Mouse (Mus musculus): ENCODE results near the gene Hyal1. TPM values are rescaled to one million over a fixed set of nuclear protein-coding genes. Genes with fewer than 3 reads are reported as not detected.
A peak's percentile ranks its signal among the peaks of the same experiment; 100 is the strongest.

The Hyal1 gene
- total and polyA plus RNA-seq, 3 experiments, result 2.2 to 7.3 (median 2.3) TPM

DNA sequence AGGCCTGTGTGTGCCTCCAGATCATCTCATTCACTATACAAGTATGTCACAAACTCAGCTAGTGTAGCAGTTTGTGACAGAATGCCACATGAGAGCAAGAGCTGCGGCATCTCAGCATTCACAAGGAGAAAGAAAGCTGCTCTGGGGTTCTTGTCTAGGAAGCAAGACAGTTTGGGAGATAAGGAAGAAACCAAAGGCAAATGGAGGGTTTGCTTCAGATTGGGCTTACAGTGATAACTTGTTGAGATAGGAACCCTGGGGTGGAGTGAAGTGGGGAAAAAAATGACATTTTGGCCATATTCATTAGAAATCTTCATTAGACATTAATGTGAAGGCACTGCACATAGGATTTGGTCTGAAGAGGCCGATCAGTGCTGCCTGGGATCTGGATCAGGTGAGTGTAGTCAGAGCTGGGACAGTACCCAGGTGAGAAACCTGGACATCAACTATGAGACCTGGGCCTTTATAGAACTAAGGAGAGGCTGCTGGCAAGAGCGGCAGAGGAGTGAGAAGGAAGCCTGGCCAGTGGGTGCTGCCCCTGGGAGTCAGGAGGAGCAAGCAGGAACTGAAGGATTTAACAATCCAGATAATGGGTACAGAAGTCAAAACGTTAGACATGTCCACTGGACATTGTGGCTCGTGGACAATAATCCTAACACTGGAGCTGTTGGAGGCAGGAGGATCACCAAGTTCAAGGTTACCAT is 23.9 kb upstream of the Hyal1 start:
- no peaks in the 10 kb centered on the region for H3K9me3 ChIP-seq (replicated peaks)
- H3K4me1 ChIP-seq (ENCODE audit: insufficient read depth, low read depth, low read length), result peaks cover 69% of the 10 kb centered on the region
- peaks cover 30% of the 10 kb centered on the region for H3K36me3 ChIP-seq (replicated peaks)
- peak overlapping the region; percentile 82; the same call in 1 of the 2 replicates for H3K4me3 ChIP-seq (ENCODE audit: low read depth, low read length)
- ATAC-seq (ENCODE audit: extremely low read depth, insufficient number of reproducible peaks, low FRiP score, poor library complexity, severe bottlenecking) (no peak), DNase-seq (ENCODE audit: low spot score) (no peak)
- peaks cover 5% of the 10 kb centered on the region; the same call in 1 of the 2 replicates for H3K27me3 ChIP-seq (ENCODE audit: insufficient read depth, low read length)
- TF ChIP-seq POLR2AphosphoS5 (IDR thresholded peaks at IDR 0.05; ENCODE audit: insufficient replicate concordance, low read depth, low read length) (no peak), TAL1 (conservative IDR thresholded peaks at IDR 0.05; ENCODE audit: low read depth, low read length) (no peak), GATA2 (IDR thresholded peaks at IDR 0.05; ENCODE audit: borderline replicate concordance, low read depth, low read length) (no peak), GATA1 (IDR thresholded peaks at IDR 0.05; ENCODE audit: borderline replicate concordance, low read length) (no peak), CTCF (IDR thresholded peaks at IDR 0.05; ENCODE audit: low read depth, low read length) (no peak)

DNA sequence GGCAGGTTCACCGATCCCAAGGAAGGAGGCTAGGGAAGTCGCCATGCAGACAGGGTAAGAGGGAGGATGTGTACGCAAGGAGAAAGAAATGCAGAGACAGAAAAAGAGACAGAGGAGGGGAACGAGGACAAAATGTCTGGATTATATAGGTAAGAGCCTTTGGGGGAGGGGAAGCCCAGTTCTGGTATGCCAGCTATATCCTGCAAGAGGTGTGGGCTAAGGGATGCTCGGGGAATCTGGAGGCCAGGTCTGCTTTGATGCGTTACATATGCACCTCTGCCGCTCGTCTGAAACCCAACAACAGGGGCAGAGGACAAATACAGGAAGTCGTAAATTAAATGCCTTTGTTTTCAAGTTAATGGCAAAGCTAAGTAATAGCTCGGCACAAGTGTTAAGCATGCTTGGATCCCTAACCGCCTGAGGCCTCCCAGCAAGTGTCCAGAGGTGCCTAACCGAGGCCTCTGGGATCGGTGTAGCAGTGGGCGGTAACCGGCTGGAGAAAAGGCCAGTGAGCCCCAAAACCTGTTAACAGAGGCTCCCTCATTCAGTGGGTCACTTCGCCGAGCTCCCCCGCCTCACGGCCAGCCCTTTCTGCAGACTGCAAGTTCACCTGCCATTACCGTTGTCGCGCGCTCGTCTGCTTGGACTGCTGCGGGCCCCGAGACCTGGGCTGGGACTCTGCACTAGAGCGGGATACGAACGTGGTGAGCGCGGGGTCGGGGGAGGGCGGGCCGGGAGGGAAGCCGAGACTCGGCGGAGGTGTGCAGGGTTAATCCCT is 23.0 kb upstream of the Hyal1 start:
- Histone ChIP-seq H3K4me1 (ENCODE audit: insufficient read depth, low read depth, low read length) (peaks cover 62% of the 10 kb centered on the region), H3K27me3 (ENCODE audit: insufficient read depth, low read length) (peaks cover 5% of the 10 kb centered on the region; the same call in 1 of the 2 replicates), H3K36me3 (replicated peaks) (peaks cover 39% of the 10 kb centered on the region), H3K9me3 (replicated peaks) (no peaks in the 10 kb centered on the region), H3K4me3 (ENCODE audit: low read depth, low read length) (peak overlapping the region; percentile 82)
- DNase-seq (ENCODE audit: low spot score), result no peak
- no peak for TF ChIP-seq GATA1 (IDR thresholded peaks at IDR 0.05; ENCODE audit: borderline replicate concordance, low read length)
- TF ChIP-seq POLR2AphosphoS5 (IDR thresholded peaks at IDR 0.05; ENCODE audit: insufficient replicate concordance, low read depth, low read length), result no peak
- TF ChIP-seq TAL1 (conservative IDR thresholded peaks at IDR 0.05; ENCODE audit: low read depth, low read length), result no peak
- TF ChIP-seq GATA2 (IDR thresholded peaks at IDR 0.05; ENCODE audit: borderline replicate concordance, low read depth, low read length), result no peak
- no peak for TF ChIP-seq CTCF (IDR thresholded peaks at IDR 0.05; ENCODE audit: low read depth, low read length)
- ATAC-seq (ENCODE audit: extremely low read depth, insufficient number of reproducible peaks, low FRiP score, poor library complexity, severe bottlenecking), result no peak

DNA sequence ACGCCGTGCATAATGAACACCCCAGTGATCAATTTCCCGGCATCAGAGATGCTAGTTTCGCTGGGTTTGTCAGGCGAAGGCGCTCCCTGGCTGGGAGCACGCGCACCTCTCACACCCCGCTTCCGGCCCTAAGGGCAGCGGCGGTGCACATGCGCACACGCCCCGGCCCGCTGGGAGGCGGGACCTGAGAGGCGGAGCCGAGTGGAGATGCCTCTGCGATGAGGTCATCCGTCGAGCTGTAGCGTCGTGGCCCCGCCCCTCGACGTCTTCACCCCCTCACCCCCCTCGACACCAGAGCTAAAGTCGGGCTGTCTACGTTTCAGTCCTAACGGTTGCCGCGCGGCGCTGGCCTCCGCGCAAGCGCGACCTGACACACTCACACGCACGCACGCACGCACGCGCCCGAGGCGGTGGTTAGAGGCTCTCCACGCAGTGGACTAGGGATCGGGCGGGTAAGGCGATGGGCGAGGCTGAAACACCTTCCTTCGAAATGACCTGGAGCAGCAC is 22.4 kb upstream of the Hyal1 start:
- DNase-seq (ENCODE audit: low spot score) (peak; percentile 98), ATAC-seq (ENCODE audit: extremely low read depth, insufficient number of reproducible peaks, low FRiP score, poor library complexity, severe bottlenecking) (peak; percentile 94)
- Histone ChIP-seq H3K4me1 (ENCODE audit: insufficient read depth, low read depth, low read length) (peaks cover 61% of the 10 kb centered on the region), H3K9me3 (replicated peaks) (no peaks in the 10 kb centered on the region), H3K4me3 (ENCODE audit: low read depth, low read length) (peak overlapping the region; percentile 82), H3K27me3 (ENCODE audit: insufficient read depth, low read length) (peaks cover 5% of the 10 kb centered on the region; the same call in 1 of the 2 replicates), H3K36me3 (replicated peaks) (peaks cover 45% of the 10 kb centered on the region)
- no peak for TF ChIP-seq GATA1 (IDR thresholded peaks at IDR 0.05; ENCODE audit: borderline replicate concordance, low read length)
- TF ChIP-seq POLR2AphosphoS5 (IDR thresholded peaks at IDR 0.05; ENCODE audit: insufficient replicate concordance, low read depth, low read length), result no peak
- no peak for TF ChIP-seq TAL1 (conservative IDR thresholded peaks at IDR 0.05; ENCODE audit: low read depth, low read length)
- TF ChIP-seq CTCF (IDR thresholded peaks at IDR 0.05; ENCODE audit: low read depth, low read length), result no peak
- TF ChIP-seq GATA2 (IDR thresholded peaks at IDR 0.05; ENCODE audit: borderline replicate concordance, low read depth, low read length), result no peak

- DNase-seq (ENCODE audit: low spot score) (peak; percentile 65), ATAC-seq (ENCODE audit: extremely low read depth, insufficient number of reproducible peaks, low FRiP score, poor library complexity, severe bottlenecking) (no peak)
- TF ChIP-seq POLR2AphosphoS5 (IDR thresholded peaks at IDR 0.05; ENCODE audit: insufficient replicate concordance, low read depth, low read length) (no peak), GATA1 (IDR thresholded peaks at IDR 0.05; ENCODE audit: borderline replicate concordance, low read length) (no peak), CTCF (IDR thresholded peaks at IDR 0.05; ENCODE audit: low read depth, low read length) (no peak), TAL1 (conservative IDR thresholded peaks at IDR 0.05; ENCODE audit: low read depth, low read length) (no peak), GATA2 (IDR thresholded peaks at IDR 0.05; ENCODE audit: borderline replicate concordance, low read depth, low read length) (no peak)
- peaks cover 60% of the 10 kb centered on the region for H3K4me1 ChIP-seq (ENCODE audit: insufficient read depth, low read depth, low read length)
- peak overlapping the region; percentile 82 for H3K4me3 ChIP-seq (ENCODE audit: low read depth, low read length)
- H3K27me3 ChIP-seq (ENCODE audit: insufficient read depth, low read length), result peaks cover 5% of the 10 kb centered on the region; the same call in 1 of the 2 replicates
- no peaks in the 10 kb centered on the region for H3K9me3 ChIP-seq (replicated peaks)
- H3K36me3 ChIP-seq (replicated peaks), result peaks cover 52% of the 10 kb centered on the region
These were observed 21.7 kb upstream of the Hyal1 start for GRCm38 (mm10) chr9:107555031-107555457.

DNA sequence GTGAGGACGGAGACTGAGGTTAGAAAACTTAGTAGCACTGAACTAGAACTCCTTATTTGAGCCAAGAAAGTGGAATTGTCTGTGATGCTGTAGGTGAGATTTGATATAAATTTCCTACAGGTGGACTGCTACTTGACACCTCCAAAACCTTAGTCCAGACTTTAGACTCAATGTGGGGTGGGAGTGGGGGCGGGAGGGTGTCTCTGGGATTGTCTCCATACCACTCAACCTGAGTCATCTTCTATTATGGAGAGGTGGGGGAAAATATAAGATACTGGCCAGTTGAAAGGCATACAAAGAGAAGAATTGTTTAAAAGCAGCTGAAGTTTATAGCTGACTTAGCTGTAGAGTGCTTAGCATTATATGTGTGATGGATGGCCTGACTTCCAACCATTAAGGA is 21.0 kb upstream of the Hyal1 start:
- Histone ChIP-seq H3K4me1 (ENCODE audit: insufficient read depth, low read depth, low read length) (peaks cover 54% of the 10 kb centered on the region), H3K4me3 (ENCODE audit: low read depth, low read length) (peak overlapping the region; percentile 82), H3K27me3 (ENCODE audit: insufficient read depth, low read length) (peaks cover 5% of the 10 kb centered on the region; the same call in 1 of the 2 replicates), H3K9me3 (replicated peaks) (no peaks in the 10 kb centered on the region), H3K36me3 (replicated peaks) (peaks cover 55% of the 10 kb centered on the region)
- TF ChIP-seq POLR2AphosphoS5 (IDR thresholded peaks at IDR 0.05; ENCODE audit: insufficient replicate concordance, low read depth, low read length) (no peak), CTCF (IDR thresholded peaks at IDR 0.05; ENCODE audit: low read depth, low read length) (no peak), TAL1 (conservative IDR thresholded peaks at IDR 0.05; ENCODE audit: low read depth, low read length) (no peak), GATA2 (IDR thresholded peaks at IDR 0.05; ENCODE audit: borderline replicate concordance, low read depth, low read length) (no peak), GATA1 (IDR thresholded peaks at IDR 0.05; ENCODE audit: borderline replicate concordance, low read length) (no peak)
- ATAC-seq (ENCODE audit: extremely low read depth, insufficient number of reproducible peaks, low FRiP score, poor library complexity, severe bottlenecking) (no peak), DNase-seq (ENCODE audit: low spot score) (no peak)

Measured in G1E (cell line).